Mouse (Mus musculus): ENCODE data around the gene Senp7. TPM values are rescaled to one million over a fixed set of nuclear protein-coding genes. Genes with fewer than 3 reads are reported as not detected.
"Not testable (repeated sequence)": the region's sequence is repeated elsewhere in the genome, so short reads cannot be mapped to it uniquely, and the experiment has no call there.

Senp7 gene
- polyA plus RNA-seq, 1 experiment from 2014 or later = 26.4 TPM

- 86% methylated on average over 2 of the region's 2 CpGs for WGBS
- no peak overlapping the region for H3K9ac ChIP-seq (ENCODE audit: low read depth, low read length)
- H3K4me3 ChIP-seq (replicated peaks; ENCODE audit: low read depth, low read length) = no peak overlapping the region
- no peak overlapping the region for H3K27ac ChIP-seq
- DNase-seq (ENCODE audit: low spot score) (no peak), ATAC-seq (replicated peaks; ENCODE audit: low FRiP score, low read depth) (no peak)
- H3K4me1 ChIP-seq (replicated peaks; ENCODE audit: insufficient read depth, low read length) = no peaks in the 10 kb centered on the region
- no peaks in the 10 kb centered on the region for H3K27me3 ChIP-seq (ENCODE audit: insufficient read depth, low read length)
- H3K36me3 ChIP-seq (ENCODE audit: insufficient read depth, low read length) = no peaks in the 10 kb centered on the region
- H3K4me2 ChIP-seq (ENCODE audit: low read length) = no peak overlapping the region
- no peaks in the 10 kb centered on the region for H3K9me3 ChIP-seq (replicated peaks; ENCODE audit: low read length)
- no peak for TF ChIP-seq CTCF (IDR thresholded peaks at IDR 0.05; ENCODE audit: low read depth)
Measured at GRCm38 (mm10) chr16:56086336-56086735, 38.2 kb downstream of the Senp7 start.

- no peaks in the 10 kb centered on the region for H3K4me1 ChIP-seq (replicated peaks; ENCODE audit: insufficient read depth, low read length)
- no peak overlapping the region for H3K4me2 ChIP-seq (ENCODE audit: low read length)
- no peak for ATAC-seq (replicated peaks; ENCODE audit: low FRiP score, low read depth)
- no peak overlapping the region for H3K4me3 ChIP-seq (replicated peaks; ENCODE audit: low read depth, low read length)
- TF ChIP-seq CTCF (IDR thresholded peaks at IDR 0.05; ENCODE audit: low read depth) = no peak
- H3K9ac ChIP-seq (ENCODE audit: low read depth, low read length) = no peak overlapping the region
- 94% methylated on average over 2 of the region's 2 CpGs for WGBS
- H3K27me3 ChIP-seq (ENCODE audit: insufficient read depth, low read length) = no peaks in the 10 kb centered on the region
- no peak overlapping the region for H3K27ac ChIP-seq
- no peaks in the 10 kb centered on the region for H3K9me3 ChIP-seq (replicated peaks; ENCODE audit: low read length)
- no peaks in the 10 kb centered on the region for H3K36me3 ChIP-seq (ENCODE audit: insufficient read depth, low read length)
- no peak for DNase-seq (ENCODE audit: low spot score)
Measured at GRCm38 (mm10) chr16:56090385-56090784, 42.2 kb downstream of the Senp7 start.

- not testable (repeated sequence) for H3K27ac ChIP-seq; H3K9me3 ChIP-seq (replicated peaks; ENCODE audit: low read length); DNase-seq (ENCODE audit: low spot score); H3K9ac ChIP-seq (ENCODE audit: low read depth, low read length); H3K4me1 ChIP-seq (replicated peaks; ENCODE audit: insufficient read depth, low read length); ATAC-seq (replicated peaks; ENCODE audit: low FRiP score, low read depth); H3K4me3 ChIP-seq (replicated peaks; ENCODE audit: low read depth, low read length); H3K27me3 ChIP-seq (ENCODE audit: insufficient read depth, low read length); H3K4me2 ChIP-seq (ENCODE audit: low read length)
- H3K36me3 ChIP-seq (ENCODE audit: insufficient read depth, low read length) = peaks cover 21% of the 10 kb centered on the region; the same call in 1 of the 2 replicates
Measured at GRCm38 (mm10) chr16:56096401-56097018, 48.4 kb downstream of the Senp7 start.

GRCm38 (mm10) chr16:56115706-56116105 is 67.6 kb downstream of the Senp7 start:
- ATAC-seq (replicated peaks; ENCODE audit: low FRiP score, low read depth) (no peak), DNase-seq (ENCODE audit: low spot score) (no peak)
- Histone ChIP-seq H3K4me3 (replicated peaks; ENCODE audit: low read depth, low read length) (no peak overlapping the region), H3K27ac (no peak overlapping the region), H3K36me3 (ENCODE audit: insufficient read depth, low read length) (peaks cover 13% of the 10 kb centered on the region), H3K9me3 (replicated peaks; ENCODE audit: low read length) (no peaks in the 10 kb centered on the region), H3K4me2 (ENCODE audit: low read length) (no peak overlapping the region), H3K4me1 (replicated peaks; ENCODE audit: insufficient read depth, low read length) (no peaks in the 10 kb centered on the region), H3K27me3 (ENCODE audit: insufficient read depth, low read length) (no peaks in the 10 kb centered on the region), H3K9ac (ENCODE audit: low read depth, low read length) (no peak overlapping the region)
- no peak for TF ChIP-seq CTCF (IDR thresholded peaks at IDR 0.05; ENCODE audit: low read depth)
- WGBS = 87% methylated on average over 3 of the region's 3 CpGs

GRCm38 (mm10) chr16:56116155-56116554 is 68.0 kb downstream of the Senp7 start:
- H3K9ac ChIP-seq (ENCODE audit: low read depth, low read length) = no peak overlapping the region
- DNase-seq (ENCODE audit: low spot score) (no peak), ATAC-seq (replicated peaks; ENCODE audit: low FRiP score, low read depth) (no peak)
- no peak overlapping the region for H3K27ac ChIP-seq
- no peaks in the 10 kb centered on the region for H3K27me3 ChIP-seq (ENCODE audit: insufficient read depth, low read length)
- no peak overlapping the region for H3K4me3 ChIP-seq (replicated peaks; ENCODE audit: low read depth, low read length)
- WGBS = 90% methylated on average over 5 of the region's 5 CpGs
- no peaks in the 10 kb centered on the region for H3K4me1 ChIP-seq (replicated peaks; ENCODE audit: insufficient read depth, low read length)
- peaks cover 14% of the 10 kb centered on the region for H3K36me3 ChIP-seq (ENCODE audit: insufficient read depth, low read length)
- TF ChIP-seq CTCF (IDR thresholded peaks at IDR 0.05; ENCODE audit: low read depth) = no peak
- no peak overlapping the region for H3K4me2 ChIP-seq (ENCODE audit: low read length)
- no peaks in the 10 kb centered on the region for H3K9me3 ChIP-seq (replicated peaks; ENCODE audit: low read length)

GRCm38 (mm10) chr16:56117327-56118180 is 69.4 kb downstream of the Senp7 start:
- ATAC-seq (replicated peaks; ENCODE audit: low FRiP score, low read depth) (no peak), DNase-seq (ENCODE audit: low spot score) (no peak)
- no peak overlapping the region for H3K4me2 ChIP-seq (ENCODE audit: low read length)
- no peaks in the 10 kb centered on the region for H3K9me3 ChIP-seq (replicated peaks; ENCODE audit: low read length)
- no peaks in the 10 kb centered on the region for H3K27me3 ChIP-seq (ENCODE audit: insufficient read depth, low read length)
- no peak overlapping the region for H3K4me3 ChIP-seq (replicated peaks; ENCODE audit: low read depth, low read length)
- no peak overlapping the region for H3K27ac ChIP-seq
- TF ChIP-seq CTCF (IDR thresholded peaks at IDR 0.05; ENCODE audit: low read depth) = no peak
- H3K9ac ChIP-seq (ENCODE audit: low read depth, low read length) = no peak overlapping the region
- peaks cover 14% of the 10 kb centered on the region for H3K36me3 ChIP-seq (ENCODE audit: insufficient read depth, low read length)
- WGBS = 94% methylated on average over 10 of the region's 10 CpGs
- H3K4me1 ChIP-seq (replicated peaks; ENCODE audit: insufficient read depth, low read length) = no peaks in the 10 kb centered on the region

Measured in kidney, postnatal 0 days (tissue).